Mouse (Mus musculus): ENCODE results near the gene Atp2b4.

DNA sequence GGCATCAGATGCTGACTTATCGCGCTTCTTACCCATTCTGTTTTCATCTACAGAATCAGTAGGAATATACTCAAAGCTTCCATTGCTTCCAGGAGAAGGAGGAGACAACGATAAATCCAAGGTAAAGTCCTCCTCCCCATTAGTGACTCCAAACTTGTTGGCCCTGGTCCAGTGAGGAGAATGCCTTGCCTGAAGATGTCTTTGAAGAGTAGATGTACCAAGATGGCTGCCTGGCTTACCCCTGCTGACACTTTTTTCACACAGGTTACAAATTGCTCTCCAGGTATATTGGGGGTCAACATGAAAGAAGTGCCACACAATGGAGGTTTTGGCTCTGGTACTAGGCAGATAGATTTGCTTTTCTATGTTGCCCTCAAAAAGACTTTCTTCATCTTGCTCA, 142.0 kb downstream of the Atp2b4 start:
- TF ChIP-seq CTCF (conservative IDR thresholded peaks at IDR 0.05; ENCODE audit: insufficient read depth, insufficient read length, low read depth, low read length) (no peak), POLR2A (IDR thresholded peaks at IDR 0.05; ENCODE audit: low read depth, low read length) (no peak)

Data from kidney, adult 2 months (tissue).